Mouse (Mus musculus) heart, adult 2 months (tissue): ENCODE data around the gene Rpl19. TPM values are rescaled to one million over a fixed set of nuclear protein-coding genes. Genes with fewer than 3 reads are reported as not detected.
A peak's percentile ranks its signal among the peaks of the same experiment; 100 is the strongest.

Experiments used
- DNase-seq, 2 experiments: peaks; one replicate each; pipeline ENCODE4 v3.0.0; 2021
- H3K27ac ChIP-seq: fragments of 200-600 bp; 2 replicates; pipeline ENCODE4 v1.8.1; 2022
- H3K27me3 ChIP-seq: fragments of 200-500 bp; 2 replicates; pipeline ENCODE4 v1.6.1; 2012; ENCODE audit warnings: mild to moderate bottlenecking, low read length, inconsistent platforms, mixed read lengths; ENCODE audit not compliant: control insufficient read depth, insufficient read depth
- H3K36me3 ChIP-seq: fragments of 200-500 bp; 2 replicates; pipeline ENCODE4 v1.6.1; 2012; ENCODE audit warnings: low read length, inconsistent platforms; ENCODE audit not compliant: control insufficient read depth, insufficient read depth
- H3K4me1 ChIP-seq: fragments of 200-500 bp; 2 replicates; pipeline ENCODE4 v1.6.1; 2011; ENCODE audit warnings: low read length; ENCODE audit not compliant: control insufficient read depth, insufficient read depth
- H3K4me3 ChIP-seq: fragments of 200-600 bp; 2 replicates; pipeline ENCODE4 v1.8.1; 2022
- H3K79me2 ChIP-seq: fragments of 200-500 bp; replicated peaks from 2 replicates; pipeline ENCODE4 v1.6.1; 2012; ENCODE audit warnings: mild to moderate bottlenecking, inconsistent platforms, low read length, moderate library complexity, mixed read lengths; ENCODE audit not compliant: control insufficient read depth, insufficient read depth
- H3K9ac ChIP-seq: fragments of 200-500 bp; 2 replicates; pipeline ENCODE4 v1.6.1; 2012; ENCODE audit warnings: low read depth, mild to moderate bottlenecking, control low read depth, inconsistent platforms, low read length, mixed read lengths
- CTCF ChIP-seq: fragments of 200-600 bp; IDR thresholded peaks from 2 replicates; pipeline ENCODE4 v1.8.1; 2022; ENCODE audit warnings: antibody characterized with exemption, mild to moderate bottlenecking, moderate library complexity
- EP300 ChIP-seq: fragments of 200-500 bp; IDR thresholded peaks from 2 replicates; pipeline ENCODE4 v1.6.1; 2011; ENCODE audit warnings: low read depth, low read length, control low read depth; ENCODE audit not compliant: insufficient read depth
- POLR2A ChIP-seq: fragments of 200-500 bp; IDR thresholded peaks from 2 replicates; pipeline ENCODE4 v1.6.1; 2011; ENCODE audit warnings: mild to moderate bottlenecking, low read depth, low read length, control low read depth; ENCODE audit not compliant: insufficient read depth
- WGBS: fragments of 180-500 bp; shearing (Covaris S2); methylation state at CpG from one replicate; pipeline ENCODE4 v1.1.7; 2018; 5-methylcytosine and 5-hydroxymethylcytosine counted together
- intact Hi-C: fragments of 180-260 bp; cut with DNase I; formaldehyde crosslinking; loops from one replicate; pipeline ENCODE4 v1.15.1; 2025
- polyA plus RNA-seq: library from polyadenylated mRNA; depleted of rRNA; stranded (reverse); fragments of >200 nt; gene quantifications from 2 replicates; pipeline ENCODE4 v1.2.3, GENCODE M21; 2012
- total RNA-seq, 2 experiments: library from RNA; stranded (reverse); gene quantifications; 2 replicates each; pipeline ENCODE4 v1.2.3; 2021

Gene Rpl19
- total and polyA plus RNA-seq, 3 experiments: 348 to 604 (median 505) TPM

DNA sequence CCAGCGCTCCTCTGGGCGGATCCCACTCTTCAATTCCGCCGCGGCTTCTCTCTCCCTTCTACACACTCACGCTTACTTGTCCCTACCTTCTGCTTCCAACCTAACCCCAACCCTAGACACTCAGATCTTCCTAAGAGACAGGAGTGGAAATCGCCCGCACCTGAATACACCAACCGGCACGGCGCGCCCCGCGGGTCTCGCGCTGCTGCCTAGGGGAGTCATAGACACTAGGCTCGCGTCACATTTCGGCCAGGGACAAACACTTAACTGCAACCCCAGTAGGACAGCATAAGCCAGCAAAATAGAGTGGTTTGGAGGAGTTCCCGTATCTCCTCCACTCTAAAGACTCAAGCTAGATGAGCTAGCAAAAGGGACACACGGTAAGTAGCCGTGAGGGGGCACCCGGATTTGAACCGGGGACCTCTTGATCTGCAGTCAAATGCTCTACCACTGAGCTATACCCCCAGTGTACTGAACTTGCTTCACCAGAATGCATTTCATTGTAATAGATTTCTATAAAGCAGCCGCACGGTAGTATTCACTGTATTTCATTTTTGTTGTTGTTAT, 37.9 kb upstream of the Rpl19 start:
- H3K4me1 ChIP-seq: no peaks in the 10 kb centered on the region; the same call in 1 of the 2 replicates
- H3K27ac ChIP-seq: peak overlapping the region; percentile 92
- H3K27me3 ChIP-seq: no peaks in the 10 kb centered on the region
- no peaks in the 10 kb centered on the region for H3K79me2 ChIP-seq
- under 1% methylated on average over 26 of the region's 26 CpGs for WGBS
- TF ChIP-seq CTCF (no peak), EP300 (peak; percentile 70; the same call in 1 of the 2 replicates), POLR2A (no peak)
- DNase-seq: peak; percentile 89 to 92
- H3K4me3 ChIP-seq: peak overlapping the region; percentile 93
- peak overlapping the region; percentile 72 for H3K9ac ChIP-seq
- intact Hi-C loops: no loop called here
- H3K36me3 ChIP-seq: no peaks in the 10 kb centered on the region

DNA sequence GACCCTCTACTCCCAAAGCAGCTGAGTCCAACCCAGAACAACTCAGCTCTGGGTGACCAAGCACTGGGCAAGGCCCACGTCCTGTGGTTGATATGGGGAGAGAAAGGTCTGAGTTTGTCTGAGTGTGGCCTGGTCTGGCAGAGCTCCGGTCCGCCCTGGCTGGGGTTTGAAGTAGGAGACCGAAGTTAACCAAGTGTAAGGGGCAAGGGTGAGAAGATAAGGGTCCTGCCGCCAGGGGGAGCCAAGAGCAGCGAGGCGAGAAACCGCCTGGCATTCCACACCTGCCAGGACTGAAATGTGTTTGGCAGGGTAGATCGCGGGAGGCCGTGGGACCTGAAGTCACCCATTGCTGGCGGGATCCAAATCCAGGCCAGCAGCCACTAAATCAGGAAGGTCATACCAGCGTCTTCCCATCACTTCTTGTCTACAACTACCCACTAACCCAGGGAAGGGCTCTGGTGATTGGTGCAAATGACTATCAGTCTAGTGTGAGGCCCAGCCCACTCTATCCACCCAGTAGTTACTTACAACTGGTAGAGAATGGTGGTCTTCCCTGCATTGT, 31.9 kb upstream of the Rpl19 start:
- intact Hi-C loops: no loop called here
- H3K36me3 ChIP-seq: no peaks in the 10 kb centered on the region
- peak overlapping the region; percentile 49 for H3K4me3 ChIP-seq
- 12% methylated on average over 13 of the region's 13 CpGs for WGBS
- H3K79me2 ChIP-seq: no peaks in the 10 kb centered on the region
- peak overlapping the region; percentile 48 for H3K9ac ChIP-seq
- TF ChIP-seq POLR2A (no peak), CTCF (peak; percentile 95; the same call in 1 of the 2 replicates), EP300 (peak; percentile 81; the same call in 1 of the 2 replicates)
- peak; percentile 87 to 88 for DNase-seq
- peaks cover 4% of the 10 kb centered on the region for H3K4me1 ChIP-seq
- H3K27ac ChIP-seq: peak overlapping the region; percentile 31
- H3K27me3 ChIP-seq: no peaks in the 10 kb centered on the region

DNA sequence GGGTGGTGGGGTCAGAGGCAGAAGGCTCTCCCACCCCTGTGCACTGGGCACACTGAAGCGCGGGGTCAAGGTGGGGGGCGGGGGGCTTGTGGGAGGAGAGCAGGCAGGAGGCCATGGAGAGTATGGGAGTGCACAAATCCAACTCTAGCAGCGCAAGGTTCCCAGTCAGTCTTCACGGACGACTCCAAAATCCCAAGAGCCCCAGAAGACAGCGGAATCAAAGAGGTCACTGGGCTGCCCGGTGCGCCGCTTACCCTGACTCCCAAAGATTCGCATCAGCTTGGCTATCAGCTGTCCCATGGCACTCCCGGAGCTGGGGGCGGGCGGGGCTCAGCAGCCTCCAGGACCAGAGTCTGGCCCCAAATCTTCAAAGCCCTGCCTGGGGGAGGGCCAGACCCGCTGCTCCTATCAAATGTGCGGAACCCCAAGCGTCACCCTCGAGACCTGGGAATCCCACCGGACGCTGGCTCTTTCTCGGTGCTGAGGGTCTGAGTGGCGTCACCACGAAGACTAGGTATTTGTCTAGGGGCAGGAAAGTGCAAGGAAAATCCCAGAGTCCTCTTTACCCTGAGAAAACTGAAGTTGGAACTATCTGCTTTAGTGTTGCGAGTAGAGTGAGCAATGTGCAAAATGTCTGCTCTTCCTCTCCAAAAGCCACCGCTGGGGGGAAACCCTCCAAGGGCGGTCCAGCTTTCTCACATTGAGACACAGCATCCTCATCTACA, 30.8 kb upstream of the Rpl19 start, which contains the start of gene Arl5c:
TSS of gene Arl5c (minus strand) at position 618 of the 725 bp plus-strand sequence.
- 4% methylated on average over 26 of the region's 26 CpGs for WGBS
- Histone ChIP-seq H3K36me3 (no peaks in the 10 kb centered on the region), H3K9ac (peak within 1 kb of the TSS; percentile 48), H3K4me1 (peaks cover 4% of the 10 kb centered on the region), H3K79me2 (no peaks in the 10 kb centered on the region), H3K27me3 (no peaks in the 10 kb centered on the region), H3K4me3 (peak within 1 kb of the TSS; percentile 49), H3K27ac (peak within 1 kb of the TSS; percentile 34)
- TF ChIP-seq EP300 (0 out of 2 replicates have a peak, but pooled peaks have one; percentile 13), POLR2A (no peak), CTCF (peak; percentile 57)
- peak; percentile 70 to 79 for DNase-seq
- intact Hi-C loops: no loop called here

DNA sequence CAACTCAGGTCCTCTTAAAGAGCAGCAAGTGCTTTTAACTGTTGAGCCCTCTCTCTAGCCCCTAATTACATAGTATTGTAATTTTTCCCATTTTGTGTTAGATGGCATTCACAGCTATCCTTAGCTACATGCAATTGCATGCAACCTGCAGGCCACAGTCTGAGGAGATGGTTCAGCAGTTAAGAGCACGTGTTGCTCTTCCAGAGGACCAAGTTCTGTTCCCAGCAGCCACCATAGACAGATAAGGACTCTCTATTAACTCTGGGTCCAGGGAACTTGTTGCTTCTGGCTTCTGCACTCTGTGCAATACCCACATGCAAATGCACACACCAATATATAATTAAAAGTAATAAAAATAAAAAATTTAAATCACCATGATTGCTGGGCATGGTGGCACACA, 29.8 kb upstream of the Rpl19 start:
- H3K4me1 ChIP-seq: peaks cover 4% of the 10 kb centered on the region
- WGBS: 61% methylated on average over 1 of the region's 1 CpGs
- no peaks in the 10 kb centered on the region for H3K27me3 ChIP-seq
- no peak overlapping the region for H3K9ac ChIP-seq
- H3K79me2 ChIP-seq: no peaks in the 10 kb centered on the region
- TF ChIP-seq POLR2A (no peak), CTCF (no peak), EP300 (no peak)
- intact Hi-C loops: no loop called here
- H3K4me3 ChIP-seq: no peak overlapping the region
- no peak for DNase-seq
- no peaks in the 10 kb centered on the region for H3K36me3 ChIP-seq
- no peak overlapping the region for H3K27ac ChIP-seq

DNA sequence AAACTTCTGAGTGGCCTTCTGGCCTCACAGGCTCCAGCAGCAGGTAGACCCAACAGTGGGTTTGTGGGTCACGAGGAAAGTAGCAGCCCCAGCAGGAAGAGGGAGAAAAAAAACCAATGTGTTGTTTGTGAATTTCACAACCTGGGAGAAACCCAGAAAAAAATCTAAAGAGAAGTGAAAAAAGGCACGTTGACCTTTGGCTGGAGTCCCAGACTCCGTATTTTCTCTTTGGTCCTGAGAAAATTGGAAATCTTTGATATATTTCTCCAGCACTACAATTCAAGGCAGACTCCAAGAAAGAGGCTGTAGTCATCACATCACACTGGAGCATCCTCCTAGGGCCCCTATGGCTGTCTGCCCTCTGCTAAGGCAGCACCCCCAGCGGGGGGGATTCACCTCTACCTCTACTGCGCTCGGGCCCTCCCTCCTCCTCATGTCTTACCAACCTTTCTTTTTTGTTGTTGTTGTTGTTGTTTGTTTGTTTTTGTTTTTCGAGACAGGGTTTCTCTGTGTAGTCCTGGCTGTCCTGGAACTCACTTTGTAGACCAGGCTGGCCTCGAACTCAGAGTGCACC, 29.0 kb upstream of the Rpl19 start:
- Histone ChIP-seq H3K27ac (no peak overlapping the region), H3K79me2 (no peaks in the 10 kb centered on the region), H3K36me3 (no peaks in the 10 kb centered on the region), H3K9ac (no peak overlapping the region), H3K4me1 (peaks cover 4% of the 10 kb centered on the region), H3K27me3 (no peaks in the 10 kb centered on the region), H3K4me3 (no peak overlapping the region)
- intact Hi-C loops: no loop called here
- DNase-seq: no peak
- TF ChIP-seq EP300: no peak
- no peak for TF ChIP-seq POLR2A
- TF ChIP-seq CTCF: no peak
- 83% methylated on average over 8 of the region's 8 CpGs for WGBS
